Mouse (Mus musculus) erythroblast, embryonic 14.5 days (primary cell): Measurements from ENCODE around the gene Nfs1.

ENCODE experiments used
- GATA1 ChIP-seq: IDR thresholded peaks from 2 replicates; pipeline ENCODE4 v1.6.1; 2012; ENCODE audit warnings: low read length, inconsistent platforms, mixed read lengths
- TAL1 ChIP-seq: IDR thresholded peaks from 3 replicates; pipeline ENCODE4 v1.6.1; 2012; ENCODE audit warnings: low read length, inconsistent platforms, mixed read lengths

- no peak for TF ChIP-seq GATA1
- no peak for TF ChIP-seq TAL1
Measured at GRCm38 (mm10) chr2:156180824-156181590, 37.0 kb upstream of the Nfs1 start.
